Mouse (Mus musculus): ENCODE data around the gene Ndufaf8.

GRCm38 (mm10) chr11:120107796-120108195 is 9.1 kb downstream of the Ndufaf8 start:
- TF ChIP-seq POLR2A (IDR thresholded peaks at IDR 0.05; ENCODE audit: borderline replicate concordance, insufficient read depth, low read length) (no peak), CTCF (IDR thresholded peaks at IDR 0.05; ENCODE audit: borderline replicate concordance, insufficient read depth, low read depth, low read length) (no peak)
